Mouse (Mus musculus) small intestine, adult 2 months (tissue): Measurements from ENCODE around the gene Adgrg3. TPM values are rescaled to one million over a fixed set of nuclear protein-coding genes. Genes with fewer than 3 reads are reported as not detected.

ENCODE experiments used
- H3K27ac ChIP-seq: fragments of 200-500 bp; 2 replicates; pipeline ENCODE4 v1.5.1; 2012; ENCODE audit warnings: low read depth, low read length, control low read depth, inconsistent platforms; ENCODE audit not compliant: insufficient read depth
- H3K27me3 ChIP-seq: fragments of 200-500 bp; 2 replicates; pipeline ENCODE4 v1.6.1; 2012; ENCODE audit warnings: mild to moderate bottlenecking, moderate library complexity, low read length, inconsistent platforms; ENCODE audit not compliant: control insufficient read depth, insufficient read depth
- H3K36me3 ChIP-seq: fragments of 200-500 bp; 2 replicates; pipeline ENCODE4 v1.6.1; 2012; ENCODE audit warnings: mild to moderate bottlenecking, low read length, control low read depth, inconsistent platforms; ENCODE audit not compliant: control insufficient read depth, insufficient read depth
- H3K4me1 ChIP-seq: fragments of 200-500 bp; 2 replicates; pipeline ENCODE4 v1.6.1; 2012; ENCODE audit warnings: low read length, inconsistent platforms, mixed read lengths; ENCODE audit not compliant: control insufficient read depth, insufficient read depth, insufficient read length
- H3K4me3 ChIP-seq: fragments of 200-500 bp; 2 replicates; pipeline ENCODE4 v1.5.1; 2012; ENCODE audit warnings: low read depth, mild to moderate bottlenecking, control low read depth, inconsistent platforms, low read length, moderate library complexity
- CTCF ChIP-seq: fragments of 200-500 bp; IDR thresholded peaks from 2 replicates; pipeline ENCODE4 v1.5.1; 2012; ENCODE audit warnings: low read depth, mild to moderate bottlenecking, control low read depth, inconsistent platforms, low read length, moderate library complexity, mixed read lengths; ENCODE audit not compliant: insufficient replicate concordance, insufficient read length; ENCODE audit errors: extremely low read depth
- POLR2A ChIP-seq: fragments of 200-500 bp; IDR thresholded peaks from 2 replicates; pipeline ENCODE4 v1.6.1; 2012; ENCODE audit warnings: low read depth, mild to moderate bottlenecking, control low read depth, inconsistent platforms, low read length, moderate library complexity
- WGBS: fragments of 180-500 bp; shearing (Covaris S2); methylation state at CpG from one replicate; pipeline ENCODE4 v1.1.7; 2018; 5-methylcytosine and 5-hydroxymethylcytosine counted together
- polyA plus RNA-seq: library from polyadenylated mRNA; depleted of rRNA; stranded (reverse); fragments of >200 nt; gene quantifications from 2 replicates; pipeline ENCODE4 v1.2.3, GENCODE M21; 2012; rRNA removed

The Adgrg3 gene
- polyA plus RNA-seq = 3.5 and 7.6 TPM in 2 replicates

- no peak within 1 kb of the TSS for H3K27ac ChIP-seq
- no peaks in the 10 kb centered on the region for H3K4me1 ChIP-seq
- peak within 1 kb of the TSS; percentile 19 for H3K4me3 ChIP-seq
- no peaks in the 10 kb centered on the region for H3K27me3 ChIP-seq
- 52% methylated on average over 11 of the region's 11 CpGs for WGBS
- H3K36me3 ChIP-seq = peaks cover 3% of the 10 kb centered on the region; the same call in 1 of the 2 replicates
- TF ChIP-seq POLR2A (no peak), CTCF (no peak)
These were observed at the start of gene Adgrg3 for GRCm38 (mm10) chr8:95017451-95017850. Gene Adgrg3, plus strand, starts transcription at chr8:95017692.

GRCm38 (mm10) chr8:94973270-94973669, 44.2 kb upstream of the Adgrg3 start:
- no peak overlapping the region for H3K27ac ChIP-seq
- TF ChIP-seq CTCF = no peak
- no peak for TF ChIP-seq POLR2A
- no peaks in the 10 kb centered on the region for H3K36me3 ChIP-seq
- H3K27me3 ChIP-seq = no peaks in the 10 kb centered on the region
- H3K4me1 ChIP-seq = peaks cover 15% of the 10 kb centered on the region
- H3K4me3 ChIP-seq = no peak overlapping the region
- 82% methylated on average over 9 of the region's 9 CpGs for WGBS

- no peak overlapping the region for H3K27ac ChIP-seq
- WGBS = 61% methylated on average over 9 of the region's 9 CpGs
These were observed 43.7 kb upstream of the Adgrg3 start for GRCm38 (mm10) chr8:94973786-94974185.

GRCm38 (mm10) chr8:94974467-94975165, 42.9 kb upstream of the Adgrg3 start, which contains the start of gene Adgrg1:
Gene Adgrg1, plus strand, starts transcription at chr8:94974751.
- Histone ChIP-seq H3K4me1 (peaks cover 13% of the 10 kb centered on the region), H3K27ac (peak within 1 kb of the TSS; percentile 50; the same call in 1 of the 2 replicates), H3K4me3 (no peak within 1 kb of the TSS), H3K27me3 (no peaks in the 10 kb centered on the region), H3K36me3 (no peaks in the 10 kb centered on the region)
- TF ChIP-seq CTCF (no peak), POLR2A (no peak)
- 11% methylated on average over 7 of the region's 7 CpGs for WGBS

More at GRCm38 (mm10) chr8:94973786-94974185, 43.7 kb upstream of the Adgrg3 start:
- no peak for TF ChIP-seq POLR2A
- no peak for TF ChIP-seq CTCF
- Histone ChIP-seq H3K36me3 (no peaks in the 10 kb centered on the region), H3K4me1 (peaks cover 13% of the 10 kb centered on the region), H3K4me3 (no peak overlapping the region), H3K27me3 (no peaks in the 10 kb centered on the region)

GRCm38 (mm10) chr8:94976651-94977417, 40.7 kb upstream of the Adgrg3 start:
- no peaks in the 10 kb centered on the region for H3K36me3 ChIP-seq
- TF ChIP-seq CTCF (no peak), POLR2A (peak; percentile 75; the same call in 1 of the 2 replicates)
- 5% methylated on average over 17 of the region's 17 CpGs for WGBS
- H3K4me1 ChIP-seq = peaks cover 13% of the 10 kb centered on the region
- H3K4me3 ChIP-seq = peak overlapping the region; percentile 69
- H3K27ac ChIP-seq = peak overlapping the region; percentile 88
- H3K27me3 ChIP-seq = no peaks in the 10 kb centered on the region

GRCm38 (mm10) chr8:94978131-94978530, 39.4 kb upstream of the Adgrg3 start:
- WGBS = 15% methylated on average over 9 of the region's 9 CpGs
- Histone ChIP-seq H3K4me1 (peaks cover 13% of the 10 kb centered on the region), H3K36me3 (no peaks in the 10 kb centered on the region), H3K27me3 (no peaks in the 10 kb centered on the region), H3K4me3 (peak overlapping the region; percentile 69), H3K27ac (no peak overlapping the region)
- TF ChIP-seq CTCF = no peak
- TF ChIP-seq POLR2A = no peak
